Mouse (Mus musculus) embryonic facial prominence, embryonic 11.5 days (tissue): ENCODE results near the gene Usp43. TPM values are rescaled to one million over a fixed set of nuclear protein-coding genes. Genes with fewer than 3 reads are reported as not detected.

Experiments
- ATAC-seq: fragments of 200-750 bp; cut with Nextera tagmentation; replicated peaks from 2 replicates; pipeline ENCODE4 v1.8.0; 2017; ENCODE audit warnings: low read depth; ENCODE audit not compliant: insufficient number of reproducible peaks, low FRiP score, low TSS enrichment
- DNase-seq: peaks from one replicate; pipeline ENCODE4 v3.0.0-alpha.2; 2015; ENCODE audit warnings: low spot score
- H3K27ac ChIP-seq: fragments of 300-500 bp; sonication (generic); replicated peaks from 2 replicates; pipeline ENCODE4 v1.5.1; 2014; ENCODE audit warnings: mild to moderate bottlenecking, low read depth, low read length, control low read depth
- H3K27me3 ChIP-seq: fragments of 300-500 bp; sonication (generic); 2 replicates; pipeline ENCODE4 v1.6.1; 2014; ENCODE audit warnings: mild to moderate bottlenecking, low read length, moderate library complexity, mixed read lengths; ENCODE audit not compliant: control insufficient read depth, insufficient read depth
- H3K36me3 ChIP-seq: fragments of 300-500 bp; sonication (generic); replicated peaks from 2 replicates; pipeline ENCODE4 v1.6.1; 2014; ENCODE audit warnings: low read depth, mild to moderate bottlenecking, low read length, moderate library complexity, mixed read lengths; ENCODE audit not compliant: control insufficient read depth, insufficient read depth
- H3K4me1 ChIP-seq: fragments of 300-500 bp; sonication (generic); 2 replicates; pipeline ENCODE4 v1.6.1; 2014; ENCODE audit warnings: low read length, mixed read lengths; ENCODE audit not compliant: control insufficient read depth, insufficient read depth
- H3K4me2 ChIP-seq: fragments of 300-500 bp; sonication (generic); 2 replicates; pipeline ENCODE4 v1.6.1; 2014; ENCODE audit warnings: low read depth, mild to moderate bottlenecking, control low read depth, low read length, moderate library complexity
- H3K4me3 ChIP-seq: fragments of 300-500 bp; sonication (generic); 2 replicates; pipeline ENCODE4 v1.5.1; 2014; ENCODE audit warnings: low read depth, low read length, control low read depth
- H3K9ac ChIP-seq: fragments of 300-500 bp; sonication (generic); replicated peaks from 2 replicates; pipeline ENCODE4 v1.6.1; 2014; ENCODE audit warnings: mild to moderate bottlenecking, control low read depth, low read length
- H3K9me3 ChIP-seq: fragments of 300-500 bp; sonication (generic); replicated peaks from 2 replicates; pipeline ENCODE4 v1.6.1; 2016; ENCODE audit warnings: mild to moderate bottlenecking, low read length, inconsistent platforms, mixed read lengths; ENCODE audit not compliant: control insufficient read depth
- WGBS: fragments of 180-500 bp; shearing (Covaris S2); extraction: QIAGEN DNeasy Blood & Tissue Kit; methylation state at CpG from one replicate; pipeline ENCODE4 v1.1.7; 2014; 5-methylcytosine and 5-hydroxymethylcytosine counted together
- polyA plus RNA-seq: library from polyadenylated mRNA; unstranded; fragments of >200 nt; fragmentation: Nextera tagmentation; extraction: Ambion mirVana; gene quantifications from 2 replicates; pipeline ENCODE4 v1.2.1, GENCODE M21; 2014

Usp43 gene
- polyA plus RNA-seq: 0.64 and 0.70 TPM in 2 replicates

GRCm38 (mm10) chr11:67921827-67922754 is at the start of gene Usp43:
Gene Usp43 (minus strand): TSS chr11:67922153.
- DNase-seq (peak; percentile 65), ATAC-seq (peak; percentile 65; the same call in 1 of the 2 replicates)
- Histone ChIP-seq H3K27me3 (peaks cover 18% of the 10 kb centered on the region), H3K4me3 (peak within 1 kb of the TSS; percentile 75), H3K4me1 (no peaks in the 10 kb centered on the region; the same call in 1 of the 2 replicates), H3K9ac (peak within 1 kb of the TSS; percentile 47), H3K27ac (no peak within 1 kb of the TSS), H3K9me3 (no peaks in the 10 kb centered on the region), H3K36me3 (no peaks in the 10 kb centered on the region), H3K4me2 (peak within 1 kb of the TSS; percentile 100)
- under 1% methylated on average over 45 of the region's 80 CpGs for WGBS

- no peaks in the 10 kb centered on the region for H3K27me3 ChIP-seq
- 75% methylated on average over 11 of the region's 11 CpGs for WGBS
- H3K27ac ChIP-seq: no peak overlapping the region
- H3K4me1 ChIP-seq: no peaks in the 10 kb centered on the region
- H3K4me2 ChIP-seq: no peak overlapping the region
- no peak overlapping the region for H3K4me3 ChIP-seq
- H3K9ac ChIP-seq: no peak overlapping the region
- ATAC-seq: no peak
- H3K36me3 ChIP-seq: no peaks in the 10 kb centered on the region
- no peaks in the 10 kb centered on the region for H3K9me3 ChIP-seq
- no peak for DNase-seq
Measured at GRCm38 (mm10) chr11:67967831-67968230, 45.9 kb upstream of the Usp43 start.

- H3K27ac ChIP-seq: no peak within 1 kb of the TSS
- peak; percentile 80 for ATAC-seq
- H3K4me3 ChIP-seq: peak within 1 kb of the TSS; percentile 59
- H3K9me3 ChIP-seq: no peaks in the 10 kb centered on the region
- no peaks in the 10 kb centered on the region for H3K4me1 ChIP-seq
- DNase-seq: peak; percentile 87
- no peaks in the 10 kb centered on the region for H3K36me3 ChIP-seq
- no peaks in the 10 kb centered on the region for H3K27me3 ChIP-seq
- WGBS: 0% methylated on average over 28 of the region's 28 CpGs
- H3K4me2 ChIP-seq: peak within 1 kb of the TSS; percentile 74
- peak within 1 kb of the TSS; percentile 69 for H3K9ac ChIP-seq
Measured at GRCm38 (mm10) chr11:67965905-67966878, 44.2 kb upstream of the Usp43 start, which contains the start of gene Stx8. Gene Stx8 (plus strand): TSS chr11:67966193.

GRCm38 (mm10) chr11:67965242-67965883 is 43.4 kb upstream of the Usp43 start, which contains the start of gene Cfap52:
Gene Cfap52 (minus strand): TSS chr11:67965651.
- H3K4me1 ChIP-seq: no peaks in the 10 kb centered on the region
- H3K4me2 ChIP-seq: peak within 1 kb of the TSS; percentile 74
- peak within 1 kb of the TSS; percentile 59 for H3K4me3 ChIP-seq
- H3K27me3 ChIP-seq: no peaks in the 10 kb centered on the region
- ATAC-seq (0 out of 2 replicates have a peak, but pooled peaks have one; percentile 42), DNase-seq (peak; percentile 86)
- peak within 1 kb of the TSS; percentile 69 for H3K9ac ChIP-seq
- H3K36me3 ChIP-seq: no peaks in the 10 kb centered on the region
- WGBS: 8% methylated on average over 15 of the region's 15 CpGs
- H3K27ac ChIP-seq: no peak within 1 kb of the TSS
- H3K9me3 ChIP-seq: no peaks in the 10 kb centered on the region

GRCm38 (mm10) chr11:67964110-67964509 is 42.2 kb upstream of the Usp43 start:
- H3K9me3 ChIP-seq: no peaks in the 10 kb centered on the region
- no peak overlapping the region for H3K9ac ChIP-seq
- H3K27ac ChIP-seq: no peak overlapping the region
- H3K4me2 ChIP-seq: no peak overlapping the region
- H3K4me1 ChIP-seq: no peaks in the 10 kb centered on the region
- WGBS: 74% methylated on average over 6 of the region's 6 CpGs
- no peak overlapping the region for H3K4me3 ChIP-seq
- H3K27me3 ChIP-seq: no peaks in the 10 kb centered on the region
- DNase-seq (peak; percentile 9), ATAC-seq (no peak)
- H3K36me3 ChIP-seq: no peaks in the 10 kb centered on the region

- H3K4me2 ChIP-seq: no peak overlapping the region
Measured at GRCm38 (mm10) chr11:67954413-67954812, 32.5 kb upstream of the Usp43 start.

GRCm38 (mm10) chr11:67953604-67954003 is 31.7 kb upstream of the Usp43 start:
- no peak overlapping the region for H3K4me3 ChIP-seq
- no peak overlapping the region for H3K4me2 ChIP-seq
- H3K9ac ChIP-seq: no peak overlapping the region
- no peak for ATAC-seq
- no peaks in the 10 kb centered on the region for H3K9me3 ChIP-seq
- H3K27me3 ChIP-seq: no peaks in the 10 kb centered on the region
- 83% methylated on average over 5 of the region's 5 CpGs for WGBS
- no peak for DNase-seq
- H3K27ac ChIP-seq: no peak overlapping the region
- no peaks in the 10 kb centered on the region for H3K4me1 ChIP-seq
- no peaks in the 10 kb centered on the region for H3K36me3 ChIP-seq

More at GRCm38 (mm10) chr11:67954413-67954812, 32.5 kb upstream of the Usp43 start:
- Histone ChIP-seq H3K36me3 (no peaks in the 10 kb centered on the region), H3K4me3 (no peak overlapping the region), H3K27ac (no peak overlapping the region), H3K4me1 (no peaks in the 10 kb centered on the region), H3K9ac (no peak overlapping the region), H3K9me3 (no peaks in the 10 kb centered on the region), H3K27me3 (no peaks in the 10 kb centered on the region)
- 89% methylated on average over 6 of the region's 6 CpGs for WGBS
- DNase-seq (no peak), ATAC-seq (no peak)
